In the genomic region with DNA sequence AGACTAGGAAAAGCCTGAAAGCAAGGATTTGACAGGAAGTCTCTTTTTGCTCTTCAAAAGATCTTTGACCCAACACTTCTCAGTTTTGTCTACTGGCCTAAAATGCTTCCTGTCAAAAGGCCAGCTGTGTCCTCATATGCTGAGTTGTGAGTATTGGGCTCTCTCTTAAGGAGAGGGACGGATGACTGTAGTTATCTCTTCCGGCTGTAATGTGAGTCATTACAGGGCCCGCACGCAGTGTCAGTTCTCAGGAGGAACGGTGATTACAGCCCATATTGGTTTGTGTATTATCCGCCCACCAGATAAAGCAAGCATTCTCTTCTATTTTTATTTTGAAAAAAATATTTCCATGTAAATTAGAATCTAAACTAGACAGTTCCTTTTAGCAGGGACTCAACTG, we compare ENCODE assay signal across 8 mouse cellular contexts.
A peak's percentile ranks its signal among the peaks of the same experiment; 100 is the strongest.
DNase-seq lines count a peak whose midpoint lies in the region; ATAC-seq and TF ChIP-seq lines count a peak whose summit lies in the region.

No protein-coding gene starts in this region.

- H3K4me3 ChIP-seq in gastrocnemius, adult 2 months: no peak overlapping the region
- H3K4me3 ChIP-seq in kidney, embryonic 15.5 days (replicated peaks): no peak overlapping the region

- intact Hi-C loops in gastrocnemius, adult 2 months (cut with DNase I): no loop called here
- intact Hi-C loops in left cerebral cortex, postnatal 36 days (cut with DNase I): no loop called here

- H3K36me3 ChIP-seq in kidney, embryonic 15.5 days: peaks cover 19% of the 10 kb centered on the region

- no peaks in the 10 kb centered on the region for H3K9me3 ChIP-seq in kidney, embryonic 15.5 days (replicated peaks)

- TF ChIP-seq CTCF in gastrocnemius, adult 2 months (IDR thresholded peaks at IDR 0.05): no peak

- H3K4me1 ChIP-seq in kidney, embryonic 15.5 days: peaks cover 31% of the 10 kb centered on the region

- H3K27me3 ChIP-seq in kidney, embryonic 15.5 days: no peaks in the 10 kb centered on the region

- H3K9ac ChIP-seq in kidney, embryonic 15.5 days: no peak overlapping the region

- ATAC-seq in kidney, embryonic 15.5 days (replicated peaks; ENCODE audit: low FRiP score): no peak

- H3K27ac ChIP-seq in gastrocnemius, adult 2 months: peak overlapping the region; percentile 9; the same call in 1 of the 2 replicates
- 0 out of 2 replicates have a peak overlapping the region, but pooled peaks have one; percentile 9 for H3K27ac ChIP-seq in kidney, embryonic 15.5 days

- DNase-seq in gastrocnemius, adult 2 months: peak; percentile 39
- no peak for DNase-seq in gastrocnemius, postnatal 4 days (ENCODE audit: low spot score in 2 of 2)
- DNase-seq in heart, adult 18-20 months: peak; percentile 63 to 75
- DNase-seq in lung, postnatal 14 days: peak; percentile 31
- no peak for DNase-seq in left cerebral cortex, postnatal 36 days (ENCODE audit: low spot score in 2 of 2)
- DNase-seq in embryo, embryonic 11 days: no peak
- no peak for DNase-seq in right cerebral cortex, postnatal 36 days (ENCODE audit: low spot score in 2 of 2)

- no peak overlapping the region for H3K4me2 ChIP-seq in kidney, embryonic 15.5 days

- 55% methylated on average over 6 of the region's 6 CpGs for WGBS in kidney, embryonic 15.5 days

Comparison
In these comparisons a context has a peak if more than half of its experiments do, and no peak if none do; other contexts are left out.
1. DNase-seq: peak in gastrocnemius, adult 2 months (single experiment), heart, adult 18-20 months (2 of 2) and lung, postnatal 14 days (single experiment); none in gastrocnemius, postnatal 4 days (0 of 2), left cerebral cortex, postnatal 36 days (0 of 2), embryo, embryonic 11 days (single experiment) and right cerebral cortex, postnatal 36 days (0 of 2).